Mouse (Mus musculus): ENCODE measurements around the gene Rapgef1. TPM values are rescaled to one million over a fixed set of nuclear protein-coding genes. Genes with fewer than 3 reads are reported as not detected.
A peak's percentile ranks its signal among the peaks of the same experiment; 100 is the strongest.

Rapgef1 gene
- total RNA-seq, 1 experiment: 48.5 TPM

- H3K36me3 ChIP-seq (ENCODE audit: control insufficient read depth, insufficient read depth, low read length, poor library complexity, severe bottlenecking): peaks cover 69% of the 10 kb centered on the region
- in situ Hi-C loops (cut with MboI; ENCODE audit: low sequenced_read_pairs in 2 of 2, unreplicated experiment in 2 of 2): no loop called here
These were observed 83.9 kb downstream of the Rapgef1 start for GRCm38 (mm10) chr2:29703104-29704081.

GRCm38 (mm10) chr2:29705493-29705892 is 86.0 kb downstream of the Rapgef1 start:
- Histone ChIP-seq H3K4me1 (ENCODE audit: control insufficient read depth in 2 of 2, insufficient read depth in 2 of 2, low read length in 2 of 2, poor library complexity in 1 of 2) (peaks cover 3 to 15% of the 10 kb centered on the region in 2 experiments; a peak in 2 of 4 replicates), H3K36me3 (ENCODE audit: control insufficient read depth, insufficient read depth, low read length, poor library complexity, severe bottlenecking) (peaks cover 60% of the 10 kb centered on the region), H3K9me3 (ENCODE audit: control insufficient read depth, insufficient read depth, low read depth, low read length) (no peaks in the 10 kb centered on the region), H3K9ac (ENCODE audit: insufficient read depth, low read depth, low read length, poor library complexity, severe bottlenecking) (no peak overlapping the region), H3K4me3 (ENCODE audit: insufficient read depth in 1 of 2, low read depth in 1 of 2, low read length in 2 of 2, poor library complexity in 1 of 2, severe bottlenecking in 1 of 2) (no peak overlapping the region), H3K27ac (ENCODE audit: insufficient read depth, low read depth, low read length, poor library complexity, severe bottlenecking) (no peak overlapping the region)
- DNase-seq (ENCODE audit: low read depth, low spot score): no peak
- TF ChIP-seq ZC3H11A (IDR thresholded peaks at IDR 0.05; ENCODE audit: borderline replicate concordance, low read depth, low read length) (no peak), ZNF384 (IDR thresholded peaks at IDR 0.05; ENCODE audit: low read depth, low read length) (no peak), MAFK (IDR thresholded peaks at IDR 0.05; ENCODE audit: insufficient read depth, low read depth, low read length) (no peak), CHD2 (IDR thresholded peaks at IDR 0.05; ENCODE audit: low read depth, low read length) (no peak), HCFC1 (IDR thresholded peaks at IDR 0.05; ENCODE audit: borderline replicate concordance, insufficient read depth, low read length) (no peak)
- in situ Hi-C loops (cut with MboI; ENCODE audit: low sequenced_read_pairs in 2 of 2, unreplicated experiment in 2 of 2): no loop called here

More at GRCm38 (mm10) chr2:29703104-29704081, 83.9 kb downstream of the Rapgef1 start:
- Histone ChIP-seq H3K9me3 (ENCODE audit: control insufficient read depth, insufficient read depth, low read depth, low read length) (no peaks in the 10 kb centered on the region), H3K27ac (ENCODE audit: insufficient read depth, low read depth, low read length, poor library complexity, severe bottlenecking) (no peak overlapping the region), H3K4me3 (ENCODE audit: insufficient read depth in 1 of 2, low read depth in 1 of 2, low read length in 2 of 2, poor library complexity in 1 of 2, severe bottlenecking in 1 of 2) (no peak overlapping the region), H3K4me1 (ENCODE audit: control insufficient read depth in 2 of 2, insufficient read depth in 2 of 2, low read length in 2 of 2, poor library complexity in 1 of 2) (peaks cover 3 to 8% of the 10 kb centered on the region in 2 experiments; a peak in 2 of 4 replicates), H3K9ac (ENCODE audit: insufficient read depth, low read depth, low read length, poor library complexity, severe bottlenecking) (no peak overlapping the region)
- DNase-seq (ENCODE audit: low read depth, low spot score): no peak
- TF ChIP-seq ZNF384 (IDR thresholded peaks at IDR 0.05; ENCODE audit: low read depth, low read length) (no peak), ZC3H11A (IDR thresholded peaks at IDR 0.05; ENCODE audit: borderline replicate concordance, low read depth, low read length) (no peak), CHD2 (IDR thresholded peaks at IDR 0.05; ENCODE audit: low read depth, low read length) (no peak), HCFC1 (IDR thresholded peaks at IDR 0.05; ENCODE audit: borderline replicate concordance, insufficient read depth, low read length) (no peak), MAFK (IDR thresholded peaks at IDR 0.05; ENCODE audit: insufficient read depth, low read depth, low read length) (no peak)

DNA sequence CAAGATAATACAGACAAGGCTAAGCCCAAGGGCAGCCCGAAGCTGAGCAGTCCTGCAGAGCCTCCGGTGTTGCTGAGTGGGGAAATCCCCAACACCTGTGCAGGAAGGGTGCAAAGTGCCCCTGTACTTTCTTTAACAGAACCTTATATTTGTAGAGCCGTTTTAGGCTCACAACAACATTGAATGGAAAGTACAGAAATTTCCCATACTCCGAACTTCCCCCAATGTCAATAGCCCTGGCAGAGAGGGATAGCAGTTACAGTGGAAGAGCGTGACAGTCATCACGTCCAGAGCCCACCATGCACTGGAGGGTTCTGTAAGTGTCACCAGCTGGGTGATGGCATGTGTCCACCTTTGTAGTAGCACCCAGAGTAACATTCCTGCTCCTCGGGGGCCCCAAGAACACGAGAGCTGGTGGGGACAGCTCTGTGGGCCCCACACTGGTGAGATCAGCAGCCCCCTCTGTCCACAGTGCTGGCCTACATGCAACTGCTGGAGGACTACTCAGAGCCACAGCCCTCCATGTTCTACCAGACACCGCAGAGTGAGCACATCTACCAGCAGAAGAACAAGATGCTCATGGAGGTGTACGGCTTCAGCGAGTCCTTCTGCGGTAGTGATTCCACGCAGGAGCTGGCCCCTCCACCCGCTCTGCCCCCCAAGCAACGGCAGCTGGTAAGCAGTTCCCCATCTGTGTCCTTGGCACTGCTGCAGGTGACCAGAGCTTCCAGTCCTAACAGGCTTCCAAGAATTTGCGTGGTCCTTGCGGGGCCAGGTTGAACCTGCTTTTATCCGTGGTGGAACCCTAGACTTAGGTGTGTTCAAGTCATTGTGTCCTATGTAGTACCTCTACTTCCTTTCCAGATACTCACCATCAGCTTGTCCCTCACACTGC is 87.5 kb downstream of the Rapgef1 start:
- DNase-seq (ENCODE audit: low read depth, low spot score): no peak
- H3K36me3 ChIP-seq (ENCODE audit: control insufficient read depth, insufficient read depth, low read length, poor library complexity, severe bottlenecking): peaks cover 53% of the 10 kb centered on the region
- H3K27ac ChIP-seq (ENCODE audit: insufficient read depth, low read depth, low read length, poor library complexity, severe bottlenecking): no peak overlapping the region
- H3K9me3 ChIP-seq (ENCODE audit: control insufficient read depth, insufficient read depth, low read depth, low read length): no peaks in the 10 kb centered on the region
- in situ Hi-C loops (cut with MboI; ENCODE audit: low sequenced_read_pairs in 2 of 2, unreplicated experiment in 2 of 2): no loop called here
- peaks cover 3 to 22% of the 10 kb centered on the region in 2 experiments; a peak in 2 of 4 replicates for H3K4me1 ChIP-seq (ENCODE audit: control insufficient read depth in 2 of 2, insufficient read depth in 2 of 2, low read length in 2 of 2, poor library complexity in 1 of 2)
- TF ChIP-seq ZC3H11A (IDR thresholded peaks at IDR 0.05; ENCODE audit: borderline replicate concordance, low read depth, low read length): no peak
- TF ChIP-seq HCFC1 (IDR thresholded peaks at IDR 0.05; ENCODE audit: borderline replicate concordance, insufficient read depth, low read length): no peak
- H3K4me3 ChIP-seq (ENCODE audit: insufficient read depth in 1 of 2, low read depth in 1 of 2, low read length in 2 of 2, poor library complexity in 1 of 2, severe bottlenecking in 1 of 2): no peak overlapping the region
- H3K9ac ChIP-seq (ENCODE audit: insufficient read depth, low read depth, low read length, poor library complexity, severe bottlenecking): no peak overlapping the region

DNA sequence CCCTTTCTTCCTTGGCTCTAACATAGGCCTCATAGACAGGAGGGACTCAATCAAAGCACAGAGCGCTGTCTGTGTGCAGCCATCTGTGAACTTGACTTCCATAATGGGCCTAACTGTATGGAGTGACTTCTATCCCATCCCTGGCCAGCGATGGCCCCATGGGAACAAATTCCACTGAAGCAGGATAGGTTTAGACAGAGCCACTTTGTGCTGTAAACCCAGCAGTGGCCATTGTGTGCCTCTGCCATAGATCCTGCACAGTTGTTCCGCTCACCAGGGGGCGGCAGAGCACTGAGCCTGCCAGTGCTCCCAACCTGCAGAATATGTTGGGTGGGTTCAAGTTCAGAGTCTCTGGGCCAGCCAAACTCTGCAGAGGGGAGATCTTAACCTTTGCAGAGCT is 88.2 kb downstream of the Rapgef1 start:
- peaks cover 45% of the 10 kb centered on the region for H3K36me3 ChIP-seq (ENCODE audit: control insufficient read depth, insufficient read depth, low read length, poor library complexity, severe bottlenecking)
- in situ Hi-C loops (cut with MboI; ENCODE audit: low sequenced_read_pairs in 2 of 2, unreplicated experiment in 2 of 2): no loop called here
- H3K9ac ChIP-seq (ENCODE audit: insufficient read depth, low read depth, low read length, poor library complexity, severe bottlenecking): no peak overlapping the region
- peak; percentile 46 for DNase-seq (ENCODE audit: low read depth, low spot score)
- no peaks in the 10 kb centered on the region for H3K9me3 ChIP-seq (ENCODE audit: control insufficient read depth, insufficient read depth, low read depth, low read length)
- H3K4me3 ChIP-seq (ENCODE audit: insufficient read depth in 1 of 2, low read depth in 1 of 2, low read length in 2 of 2, poor library complexity in 1 of 2, severe bottlenecking in 1 of 2): no peak overlapping the region
- H3K4me1 ChIP-seq (ENCODE audit: control insufficient read depth in 2 of 2, insufficient read depth in 2 of 2, low read length in 2 of 2, poor library complexity in 1 of 2): peaks cover 3 to 22% of the 10 kb centered on the region in 2 experiments; a peak in 2 of 4 replicates
- TF ChIP-seq ZC3H11A (IDR thresholded peaks at IDR 0.05; ENCODE audit: borderline replicate concordance, low read depth, low read length): no peak
- no peak for TF ChIP-seq MAFK (IDR thresholded peaks at IDR 0.05; ENCODE audit: insufficient read depth, low read depth, low read length)
- TF ChIP-seq HCFC1 (IDR thresholded peaks at IDR 0.05; ENCODE audit: borderline replicate concordance, insufficient read depth, low read length): no peak
- TF ChIP-seq ZNF384 (IDR thresholded peaks at IDR 0.05; ENCODE audit: low read depth, low read length): no peak
- no peak for TF ChIP-seq CHD2 (IDR thresholded peaks at IDR 0.05; ENCODE audit: low read depth, low read length)
- H3K27ac ChIP-seq (ENCODE audit: insufficient read depth, low read depth, low read length, poor library complexity, severe bottlenecking): no peak overlapping the region

All from ES-E14 (cell line).